Mouse (Mus musculus): ENCODE results near the gene Rab25.

- TF ChIP-seq RCOR1 (IDR thresholded peaks at IDR 0.05; ENCODE audit: low read depth, low read length) (no peak), ZC3H11A (IDR thresholded peaks at IDR 0.05; ENCODE audit: low read depth, low read length) (no peak)
These were observed 12.6 kb downstream of the Rab25 start for GRCm38 (mm10) chr3:88535527-88535926.
